Mouse (Mus musculus): ENCODE measurements around the gene B230118H07Rik.
A peak's percentile ranks its signal among the peaks of the same experiment; 100 is the strongest.

Gene B230118H07Rik

GRCm38 (mm10) chr2:101638979-101639839, 10.1 kb downstream of the B230118H07Rik start:
- no peak for DNase-seq (ENCODE audit: low spot score)

GRCm38 (mm10) chr2:101628297-101629236, 20.8 kb downstream of the B230118H07Rik start:
- DNase-seq (ENCODE audit: low spot score): peak; percentile 96

GRCm38 (mm10) chr2:101627227-101627626, 22.1 kb downstream of the B230118H07Rik start:
- no peak for DNase-seq (ENCODE audit: low spot score)

- DNase-seq (ENCODE audit: low spot score): no peak
Observed at GRCm38 (mm10) chr2:101624526-101624925, 24.8 kb downstream of the B230118H07Rik start, which contains the start of gene Rag2. Rag2 (plus strand) TSS chr2:101624718.

- no peak for DNase-seq (ENCODE audit: low spot score)
Observed at GRCm38 (mm10) chr2:101624011-101624410, 25.3 kb downstream of the B230118H07Rik start.

- no peak for DNase-seq (ENCODE audit: low spot score)
Observed at GRCm38 (mm10) chr2:101623042-101623441, 26.3 kb downstream of the B230118H07Rik start.

GRCm38 (mm10) chr2:101621611-101622010, 27.7 kb downstream of the B230118H07Rik start:
- DNase-seq (ENCODE audit: low spot score): no peak

DNA sequence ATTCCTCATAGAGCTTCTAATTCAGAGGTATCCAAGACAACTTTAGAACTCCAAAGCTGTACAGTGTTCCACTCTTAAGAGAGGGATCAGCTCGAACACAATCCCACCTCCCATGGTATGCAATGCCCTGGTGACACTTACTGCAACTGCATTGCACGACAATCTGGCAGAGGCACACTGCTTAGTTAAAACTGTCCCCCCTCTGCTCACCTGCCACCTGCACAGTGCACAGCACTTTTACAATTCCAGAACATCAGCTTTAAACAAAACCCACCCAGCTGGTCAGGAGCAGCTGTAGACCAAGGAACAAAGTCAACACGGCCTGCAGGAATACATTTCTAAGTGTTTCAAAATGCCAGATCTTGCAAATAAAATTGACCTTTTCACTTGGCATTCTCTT, 28.4 kb downstream of the B230118H07Rik start:
- DNase-seq (ENCODE audit: low spot score): no peak

GRCm38 (mm10) chr2:101618373-101618772, 31.0 kb downstream of the B230118H07Rik start:
- DNase-seq (ENCODE audit: low spot score): no peak

DNA sequence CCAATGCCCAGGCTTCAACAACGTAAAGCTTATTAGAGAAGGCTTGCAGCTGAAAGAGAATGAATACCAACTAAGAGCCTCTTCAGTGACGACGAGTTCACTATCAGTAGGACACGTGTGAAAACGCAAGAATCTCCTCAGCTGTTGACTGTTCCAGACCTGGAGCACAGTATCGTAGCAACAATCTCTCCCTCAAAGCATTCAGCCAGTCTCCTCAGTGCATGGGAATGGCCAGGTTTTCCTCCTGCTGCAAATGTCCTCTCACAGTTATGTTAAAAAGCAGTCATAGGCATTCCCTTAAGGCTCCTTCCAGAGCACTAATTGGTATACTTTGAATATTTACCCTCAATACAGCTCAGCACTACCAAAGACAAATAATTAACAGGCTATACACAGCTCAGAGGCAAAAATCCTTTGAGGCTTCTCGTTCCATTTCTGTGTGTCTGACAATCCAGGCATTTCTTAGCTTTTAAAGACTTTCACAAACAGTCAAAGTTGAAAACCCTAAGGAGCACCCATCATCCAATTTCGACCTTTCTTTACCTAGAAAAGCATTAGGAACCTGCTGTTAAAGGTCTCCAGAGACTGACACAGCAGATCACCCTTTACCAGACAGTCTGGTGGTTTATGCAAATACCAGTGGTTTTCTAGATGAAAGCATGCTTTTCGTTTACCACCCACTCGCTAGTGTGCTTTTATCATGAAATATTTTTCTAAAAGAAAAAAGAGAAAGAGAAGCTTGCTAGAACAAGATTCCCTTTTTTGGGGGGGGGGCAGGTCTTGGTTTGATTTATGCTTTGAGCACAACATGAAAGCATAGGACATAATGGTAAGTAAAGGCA, 33.6 kb downstream of the B230118H07Rik start:
- no peak for DNase-seq (ENCODE audit: low spot score)

GRCm38 (mm10) chr2:101610861-101611260, 38.5 kb downstream of the B230118H07Rik start:
- DNase-seq (ENCODE audit: low spot score): no peak

DNA sequence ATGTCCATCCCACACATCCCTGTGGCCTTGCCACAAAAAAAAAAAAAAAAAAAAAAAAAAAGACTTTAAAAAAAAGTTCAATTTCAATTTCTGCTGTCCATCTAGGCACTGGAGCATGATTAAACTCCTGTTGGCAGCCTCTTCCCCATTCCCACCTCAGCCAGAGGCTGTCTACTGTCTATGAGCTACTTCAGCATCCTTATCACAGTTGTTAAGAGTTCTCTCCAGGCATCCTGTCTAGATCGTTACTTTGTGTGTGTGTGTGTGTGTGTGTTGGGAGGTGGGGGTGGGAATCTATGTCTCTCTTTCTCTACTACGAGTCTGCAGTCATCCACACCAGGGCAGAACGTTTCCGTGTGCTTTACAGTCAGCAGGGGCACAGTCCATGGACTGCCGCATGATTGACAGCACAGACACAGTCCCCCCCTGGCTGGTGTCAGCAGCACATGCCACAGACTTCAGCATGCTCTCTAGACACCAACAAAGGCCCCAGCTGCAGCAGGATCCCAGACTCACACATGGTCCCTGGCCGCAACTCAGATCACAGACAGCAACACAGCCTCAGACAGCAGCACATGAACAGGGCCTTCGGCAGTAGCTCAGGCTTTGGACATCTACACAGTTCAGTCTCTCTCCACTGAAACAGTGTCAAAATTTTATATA, 41.0 kb downstream of the B230118H07Rik start:
- no peak for DNase-seq (ENCODE audit: low spot score)

DNA sequence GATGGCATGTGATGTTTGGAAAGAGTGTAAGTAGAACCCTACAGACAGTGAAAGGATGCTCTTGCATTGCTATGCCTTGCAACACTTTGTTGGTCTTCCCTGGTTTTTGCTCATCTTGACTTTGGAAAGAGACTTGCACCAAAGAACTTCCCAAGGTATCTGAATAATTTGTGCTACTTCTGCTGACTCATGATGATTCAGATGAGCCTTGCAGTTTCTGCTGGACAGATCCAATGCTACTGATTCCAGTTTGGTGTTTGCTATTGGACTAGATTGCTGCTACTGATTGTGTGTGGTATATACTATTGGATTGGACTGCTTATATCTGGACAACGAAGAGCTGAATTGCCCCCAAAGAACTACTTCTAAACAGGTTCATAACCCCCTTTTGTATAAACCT, 46.2 kb downstream of the B230118H07Rik start:
- no peak for DNase-seq (ENCODE audit: low spot score)

DNA sequence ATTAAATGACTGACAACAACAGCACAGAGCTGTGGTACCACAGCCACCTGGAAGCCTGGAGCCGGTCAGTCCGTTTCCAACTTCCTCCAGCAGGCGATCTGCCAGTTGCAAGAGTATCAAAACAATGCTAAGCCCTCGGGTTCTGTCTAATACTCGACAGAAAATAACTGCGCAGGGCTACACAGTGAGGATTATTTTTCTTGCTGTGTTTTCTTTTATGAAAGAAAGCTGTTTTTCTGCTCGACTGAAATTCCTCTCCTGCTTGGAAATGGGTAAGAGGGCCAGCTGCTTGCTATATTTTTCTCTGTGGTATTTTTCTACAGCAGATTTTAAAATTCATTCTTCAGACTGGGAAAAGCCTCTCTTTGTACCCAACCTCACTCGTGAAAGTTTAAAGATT, 48.6 kb downstream of the B230118H07Rik start:
- DNase-seq (ENCODE audit: low spot score): no peak

- DNase-seq (ENCODE audit: low spot score): no peak
Observed at GRCm38 (mm10) chr2:101598190-101599181, 50.8 kb downstream of the B230118H07Rik start.

GRCm38 (mm10) chr2:101597186-101597585, 52.1 kb downstream of the B230118H07Rik start:
- DNase-seq (ENCODE audit: low spot score): no peak

DNA sequence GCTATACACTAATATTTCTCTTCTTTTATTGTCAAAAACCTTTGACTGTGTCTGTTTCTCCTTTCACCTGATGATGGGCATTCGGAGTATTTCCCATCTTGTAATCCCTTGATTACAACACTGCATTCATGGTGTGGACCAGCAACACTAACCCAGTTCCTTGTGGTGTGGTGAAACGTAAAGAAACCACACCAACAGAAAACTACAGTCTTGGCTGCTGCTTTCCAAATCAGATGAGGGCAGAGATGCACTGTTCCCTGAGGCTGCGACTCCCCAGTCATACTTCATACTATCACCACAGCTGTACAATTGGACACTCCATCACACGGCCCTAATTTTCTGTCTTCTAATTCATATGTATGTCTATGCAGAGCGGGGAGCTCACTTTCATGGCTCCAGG, 54.7 kb downstream of the B230118H07Rik start:
- no peak for DNase-seq (ENCODE audit: low spot score)

- DNase-seq (ENCODE audit: low spot score): no peak
Observed at GRCm38 (mm10) chr2:101592886-101593285, 56.4 kb downstream of the B230118H07Rik start.

DNA sequence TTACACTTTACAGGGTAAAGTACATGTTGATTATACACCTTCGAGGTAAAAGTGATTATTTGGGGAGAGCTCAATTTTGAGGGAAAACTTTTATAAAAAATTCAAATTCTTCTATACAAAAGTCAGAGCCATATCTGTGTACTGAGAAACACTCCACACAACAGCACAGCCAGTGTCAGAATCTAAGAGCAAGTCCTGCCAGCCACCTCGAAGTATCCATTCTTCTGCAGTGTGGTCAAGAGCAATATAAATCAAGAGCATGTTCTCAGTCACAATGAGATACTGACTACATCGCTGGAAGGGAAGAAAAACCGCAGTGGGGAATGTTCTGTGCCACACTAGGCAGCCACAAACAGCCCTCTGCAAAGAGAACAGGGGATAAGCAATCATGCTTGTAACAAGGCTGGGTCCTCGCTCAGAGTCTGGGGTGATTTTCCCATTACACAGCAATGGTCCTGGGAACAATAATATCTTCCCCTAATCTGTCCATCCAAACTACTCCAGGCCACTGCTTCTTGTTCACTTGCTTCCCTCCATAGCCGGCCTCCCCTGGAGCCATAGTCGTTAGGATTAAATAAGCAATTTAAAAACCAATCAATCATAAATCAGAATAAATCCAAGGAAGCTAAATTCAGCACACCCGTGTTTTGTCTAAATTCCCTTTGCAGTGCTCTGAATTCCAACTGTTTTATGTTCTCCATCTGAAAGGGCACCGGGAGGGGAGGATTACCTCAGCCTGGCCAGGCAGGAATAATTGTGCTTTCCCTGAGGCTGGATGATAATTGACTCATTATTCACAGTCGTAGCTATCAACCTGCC, 57.1 kb downstream of the B230118H07Rik start:
- no peak for DNase-seq (ENCODE audit: low spot score)
